Mouse (Mus musculus) cerebellum, adult 8-10 months (tissue): ENCODE results near the gene Prss23.

Experiments
- DNase-seq: peaks from one replicate; pipeline ENCODE4 v3.0.0; 2022

Prss23 gene

DNA sequence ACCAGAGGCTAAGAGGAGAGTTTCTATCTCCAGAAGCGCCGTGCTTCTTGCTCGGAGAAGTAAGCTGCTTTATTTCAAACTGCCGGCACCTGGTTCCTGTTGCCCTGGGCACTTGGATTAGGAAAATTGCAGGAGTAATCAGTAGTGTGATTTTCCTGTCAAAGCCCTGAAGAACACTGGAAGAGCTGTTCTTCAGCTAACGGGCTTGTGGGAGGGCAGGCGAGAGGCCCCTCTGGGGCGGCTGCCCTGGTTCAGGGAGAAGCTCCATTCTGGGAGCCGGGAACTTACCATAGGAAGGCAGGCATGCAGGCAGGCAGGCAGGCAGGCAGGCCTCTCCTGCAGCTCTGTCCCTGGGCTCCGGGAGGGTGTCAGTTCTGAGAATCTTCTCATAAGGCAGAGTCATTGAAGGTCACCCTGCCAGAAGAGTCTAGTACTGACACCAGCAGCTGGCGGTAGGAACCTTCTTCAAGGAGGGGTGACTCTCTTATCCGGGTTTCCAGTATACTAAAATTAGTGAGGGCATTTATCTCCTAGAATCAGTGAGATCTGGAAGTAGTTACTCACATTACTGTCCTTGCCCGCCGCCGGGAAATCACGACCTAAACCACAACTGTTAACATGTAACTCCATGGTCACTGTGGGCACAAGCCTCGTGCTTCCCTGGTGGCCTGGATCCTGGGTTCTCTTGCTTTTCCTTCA lies at the start of gene Prss23:
Prss23 (minus strand) TSS at position 457 of the 699 bp plus-strand sequence.
- no peak for DNase-seq

- DNase-seq: no peak
These were observed 49.1 kb upstream of the Prss23 start for GRCm38 (mm10) chr7:89576127-89576526.

DNA sequence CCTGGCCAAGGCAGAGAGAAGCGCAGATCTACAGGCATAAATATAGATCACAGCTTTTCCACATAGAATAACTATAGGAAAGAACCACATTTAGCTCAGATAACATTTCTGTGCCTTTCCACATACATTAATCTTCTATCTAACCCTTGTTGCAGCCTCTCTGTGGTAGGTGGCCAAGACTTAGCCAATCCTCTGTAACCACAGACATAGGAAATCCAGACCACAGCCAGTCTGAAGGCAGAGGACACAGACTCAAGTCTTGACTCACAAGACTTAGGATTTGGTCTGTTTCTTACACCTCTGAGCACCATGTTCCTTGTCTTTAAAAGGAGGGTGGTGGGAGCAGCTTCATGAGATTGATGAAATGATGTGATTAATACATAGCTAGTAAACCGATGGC lies 37.6 kb upstream of the Prss23 start:
- no peak for DNase-seq

DNA sequence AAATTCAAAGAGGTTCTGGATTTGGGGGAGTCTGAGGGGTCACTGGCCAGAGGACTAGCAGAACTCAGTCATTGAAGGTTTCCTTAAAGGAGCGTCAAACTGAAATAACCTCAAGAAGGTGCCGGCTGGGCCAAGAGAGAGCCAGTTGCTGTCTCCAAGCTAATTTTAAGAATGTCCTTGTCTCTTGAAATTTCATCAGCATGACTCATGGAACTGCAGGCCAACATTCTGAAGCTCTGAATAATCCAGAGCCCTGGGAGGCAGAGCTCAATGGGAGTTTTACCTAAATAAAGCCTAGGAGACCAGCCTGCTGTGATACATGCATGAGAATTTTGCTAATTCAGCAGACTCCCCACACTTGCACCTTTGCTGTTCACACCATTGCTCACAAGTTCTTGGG lies 36.5 kb upstream of the Prss23 start:
- no peak for DNase-seq

- DNase-seq: no peak
These were observed 35.2 kb upstream of the Prss23 start for GRCm38 (mm10) chr7:89562140-89562539.

DNA sequence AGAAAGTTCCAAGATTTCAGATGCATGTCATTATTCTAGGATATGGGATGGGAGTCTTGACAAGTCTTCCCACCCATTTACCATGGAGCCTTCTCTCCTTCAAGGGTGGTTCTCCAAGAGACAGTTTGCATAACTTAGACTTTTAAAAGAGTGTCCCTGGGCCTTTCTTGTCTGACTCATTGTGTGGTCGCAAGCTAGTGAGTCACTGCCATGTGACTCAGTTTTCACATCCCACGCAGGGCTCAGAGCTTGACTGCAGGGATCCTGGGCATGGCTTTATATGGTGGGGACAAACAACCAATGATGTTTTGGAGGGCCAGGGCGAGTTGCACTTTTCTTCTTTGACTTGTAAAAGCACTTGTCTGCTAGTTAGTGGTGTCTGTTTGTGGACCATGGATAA lies 34.0 kb upstream of the Prss23 start:
- DNase-seq: no peak

DNA sequence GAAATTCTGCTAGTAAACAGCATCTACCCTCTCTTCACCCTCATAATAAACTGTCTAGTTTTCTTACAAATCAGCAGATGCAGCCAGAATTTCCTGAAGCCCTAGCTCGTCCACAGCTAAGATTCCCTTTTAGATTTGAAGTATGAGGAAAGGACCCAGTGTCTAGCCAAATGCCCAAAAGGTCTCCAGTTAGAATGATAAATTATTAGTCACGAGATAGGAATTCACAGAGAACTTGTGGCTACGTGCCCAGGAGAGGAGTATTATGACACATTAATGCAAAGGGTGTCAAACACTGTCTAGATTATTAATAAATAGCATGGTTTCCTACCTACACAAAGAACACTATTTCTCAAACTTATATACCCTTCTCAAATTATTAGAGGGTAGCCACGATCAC lies 32.6 kb upstream of the Prss23 start:
- DNase-seq: no peak

DNA sequence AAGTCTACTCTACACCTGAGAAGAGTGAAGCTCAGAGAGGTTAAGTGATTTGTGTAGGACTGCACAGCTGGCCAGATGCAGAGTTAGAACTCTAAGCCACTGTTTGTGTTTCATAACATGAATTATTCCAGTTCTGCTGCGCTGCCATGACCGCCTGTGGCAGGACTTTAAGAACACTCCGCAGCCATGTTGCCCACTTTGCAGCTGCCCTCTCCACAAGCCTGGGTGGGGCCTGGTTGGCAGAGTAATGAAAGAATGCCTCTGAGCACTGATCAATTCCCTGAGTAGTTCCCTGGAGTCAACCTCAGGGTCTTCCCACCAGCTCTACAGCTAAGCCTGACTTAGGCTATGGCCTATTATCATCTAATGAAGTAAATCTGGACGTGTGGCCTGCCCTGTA lies 32.1 kb upstream of the Prss23 start:
- no peak for DNase-seq

DNA sequence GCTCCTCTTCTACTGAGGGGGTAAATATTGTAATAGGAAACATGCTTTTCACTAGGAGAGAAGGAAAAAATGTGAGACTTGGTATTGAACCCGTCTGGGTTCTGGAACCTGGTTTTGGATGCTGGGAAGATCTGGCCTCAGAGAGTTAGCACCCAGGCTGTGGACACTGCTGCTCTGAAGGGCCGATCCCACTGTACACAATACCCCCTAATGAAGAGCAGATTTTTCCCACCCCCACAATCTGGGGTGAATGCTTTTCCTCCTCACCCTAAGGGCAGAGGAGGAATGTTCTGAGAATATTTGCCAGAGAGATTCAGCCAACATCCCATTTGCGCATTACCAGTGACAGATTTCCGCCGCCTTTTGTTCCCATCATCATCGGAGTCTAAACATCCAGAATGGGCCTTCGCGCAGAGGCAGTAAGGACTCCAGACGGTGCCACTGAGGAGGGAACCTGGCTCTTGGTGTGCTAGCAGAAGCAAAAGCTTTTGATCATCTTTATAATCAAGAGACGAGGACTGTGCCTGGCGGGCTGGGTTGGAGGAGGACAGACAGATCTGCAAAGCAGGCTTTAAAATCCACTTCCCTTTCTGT lies 31.6 kb upstream of the Prss23 start:
- DNase-seq: no peak

DNA sequence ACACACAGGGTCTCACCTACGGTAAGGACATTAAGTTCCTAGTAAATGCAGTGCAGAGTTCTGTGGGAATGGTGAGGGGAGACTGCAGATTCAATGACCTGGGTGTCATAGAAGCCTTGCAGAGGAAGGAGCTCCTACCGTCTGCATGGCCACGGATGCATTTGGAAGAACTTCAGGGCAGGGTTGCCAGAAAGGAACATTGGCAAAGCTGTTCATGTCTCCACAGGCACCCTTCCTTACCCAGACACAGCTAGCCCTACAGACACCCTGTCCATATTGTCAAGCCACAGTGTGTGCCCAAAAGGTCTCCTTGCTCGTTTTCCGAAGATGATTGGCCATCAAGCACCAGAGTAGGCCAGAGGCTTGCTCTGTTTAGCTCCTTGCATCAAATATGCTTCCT lies 30.1 kb upstream of the Prss23 start:
- DNase-seq: no peak

- DNase-seq: no peak
These were observed 29.7 kb upstream of the Prss23 start for GRCm38 (mm10) chr7:89556652-89557051.

DNA sequence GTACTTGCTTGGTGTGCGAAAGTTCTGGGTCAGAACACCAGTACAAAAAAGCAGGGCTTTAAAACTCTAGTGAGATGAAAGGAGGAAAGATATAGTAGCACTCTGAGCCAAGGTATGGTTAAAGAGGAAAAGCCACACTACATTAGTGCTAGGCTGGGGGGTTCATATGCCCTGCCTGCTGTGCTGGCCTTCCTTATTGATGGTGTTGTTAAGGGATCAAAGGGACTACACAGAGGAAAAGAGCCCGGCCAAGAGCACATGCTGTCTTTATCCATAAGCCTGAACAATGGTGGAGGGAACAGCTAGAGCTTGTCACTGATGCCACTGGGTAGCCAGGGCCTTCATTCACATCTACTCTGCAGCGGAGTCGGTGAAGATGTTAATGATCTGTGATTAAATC lies 28.2 kb upstream of the Prss23 start:
- DNase-seq: no peak

DNA sequence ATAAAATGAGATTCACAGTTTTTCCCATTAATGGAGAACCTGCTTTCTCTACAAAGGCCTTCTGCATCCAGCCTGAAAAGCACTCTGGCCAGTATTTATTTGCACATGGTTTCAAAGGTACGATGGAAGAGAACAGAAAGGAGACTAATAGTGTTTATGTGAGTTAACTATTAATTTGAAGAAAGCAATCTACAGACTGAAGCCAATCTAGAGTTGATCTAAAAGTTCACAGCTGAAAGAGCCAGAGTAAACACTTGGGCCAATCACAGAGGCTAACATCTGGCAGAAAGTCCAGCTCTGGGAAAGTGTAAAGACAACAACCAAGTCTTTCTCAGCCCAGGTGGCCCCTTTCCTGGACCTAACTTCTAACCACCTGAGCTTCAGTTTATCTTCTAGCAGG lies 27.1 kb upstream of the Prss23 start:
- no peak for DNase-seq

- no peak for DNase-seq
These were observed 14.0 kb upstream of the Prss23 start for GRCm38 (mm10) chr7:89540976-89541375.

GRCm38 (mm10) chr7:89539391-89539790 lies 12.4 kb upstream of the Prss23 start:
- no peak for DNase-seq

DNA sequence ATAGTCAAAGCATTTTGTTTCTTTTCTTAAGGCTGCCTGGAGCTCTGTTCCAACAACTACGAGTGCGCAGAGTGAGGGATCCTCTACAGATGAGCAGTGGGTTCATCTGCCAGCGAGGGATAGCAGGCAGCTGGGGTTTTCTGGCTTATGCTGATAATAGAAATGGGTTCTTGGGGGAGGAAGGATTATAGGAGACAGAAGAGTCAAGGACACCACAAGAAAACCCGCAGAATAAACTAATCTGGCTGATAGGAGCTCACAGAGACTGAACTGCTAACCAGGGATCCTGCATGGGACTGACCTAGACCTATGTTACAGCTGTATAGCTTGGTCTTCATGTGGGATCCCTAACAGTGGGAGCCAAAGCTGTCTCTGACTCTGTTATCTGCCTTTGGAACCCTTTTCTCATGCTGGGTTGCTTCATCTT lies 456 bp upstream of the Prss23 start:
- DNase-seq: no peak

- DNase-seq: no peak
These were observed 3.2 kb downstream of the Prss23 start for GRCm38 (mm10) chr7:89523816-89524215.

DNA sequence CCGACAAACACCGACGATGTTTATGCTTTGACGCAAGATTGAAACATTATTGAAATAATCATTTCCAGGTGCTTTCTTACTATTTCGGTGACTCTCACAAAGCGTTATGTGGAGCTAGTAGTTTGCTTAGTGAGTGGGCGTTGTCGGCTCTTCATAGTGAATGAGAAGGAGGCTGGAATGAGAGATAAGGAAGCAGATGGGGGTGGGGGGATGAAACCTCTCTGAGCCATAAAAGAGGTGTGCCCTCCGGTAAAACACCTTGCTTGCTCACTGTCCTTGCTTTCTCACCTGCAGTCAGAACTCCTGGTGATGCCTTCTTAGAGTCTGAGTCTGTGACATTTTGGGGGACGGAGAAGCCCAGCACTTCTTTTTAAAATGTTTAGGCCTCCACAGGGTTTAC lies 4.8 kb downstream of the Prss23 start:
- no peak for DNase-seq

GRCm38 (mm10) chr7:89517460-89518390 lies 9.3 kb downstream of the Prss23 start:
- peak; percentile 13 for DNase-seq

DNA sequence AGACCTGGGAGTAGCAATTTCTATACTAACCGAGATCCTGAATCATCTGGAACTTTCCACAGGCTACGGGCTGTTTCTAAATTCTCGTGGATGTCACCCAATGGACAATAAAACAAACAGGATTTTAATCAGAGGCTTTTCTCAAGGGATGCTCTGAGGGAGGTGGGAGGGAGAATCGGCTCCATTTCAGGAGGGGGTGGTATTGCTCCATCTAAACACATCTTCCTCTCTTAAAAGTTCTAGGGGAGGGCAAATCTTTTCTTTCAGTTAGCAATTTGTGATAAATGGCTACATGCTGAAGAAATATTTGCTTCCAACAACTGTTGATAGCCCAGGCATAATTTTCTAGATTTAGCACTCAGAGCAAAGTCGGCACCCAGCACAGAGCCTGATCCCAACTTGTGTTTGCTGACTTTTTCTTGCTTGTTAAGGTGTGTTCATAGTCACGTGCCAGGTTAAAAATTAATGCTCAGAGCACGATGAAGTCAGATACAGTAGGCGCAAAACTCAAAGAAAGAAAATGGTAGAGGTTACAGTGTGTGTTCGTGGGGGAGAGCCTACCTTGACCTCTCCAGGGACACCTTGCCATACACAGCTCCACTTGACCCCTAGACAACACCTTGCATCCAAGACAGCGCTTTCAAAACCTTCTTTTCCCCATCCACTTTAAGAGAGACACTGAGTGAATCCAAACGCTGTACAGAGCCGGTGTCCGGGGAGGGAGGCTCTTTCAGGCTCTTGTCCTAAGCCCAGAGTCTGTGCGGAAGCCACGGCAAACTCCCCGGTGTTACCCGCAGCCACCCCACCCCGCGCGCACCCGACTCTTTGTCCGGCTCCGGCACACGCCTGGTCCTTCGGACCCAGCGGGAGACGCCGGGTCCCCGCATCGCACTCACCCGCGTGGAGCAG lies 10.2 kb downstream of the Prss23 start:
- DNase-seq: no peak

- DNase-seq: no peak
These were observed 15.0 kb downstream of the Prss23 start for GRCm38 (mm10) chr7:89511921-89512514.

DNA sequence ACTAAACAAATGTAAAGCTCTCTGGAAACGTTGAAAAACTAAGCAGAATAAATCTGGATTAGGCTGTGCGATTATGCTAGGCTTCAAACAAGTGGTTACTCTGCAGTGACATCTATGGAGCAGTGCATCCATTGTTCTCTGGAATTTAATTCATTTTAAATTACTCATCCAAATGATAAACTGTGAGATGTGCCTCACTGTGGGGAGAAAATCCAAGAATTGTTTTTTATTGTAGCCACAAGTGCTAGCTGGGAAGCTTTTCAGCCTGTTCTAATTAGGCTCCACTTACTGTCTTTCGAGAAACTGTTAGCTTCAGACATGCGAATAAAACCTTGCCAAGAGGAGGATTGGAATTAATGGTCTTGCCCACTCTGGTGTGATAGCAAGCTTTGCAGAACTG lies 18.3 kb downstream of the Prss23 start:
- DNase-seq: no peak
